Mouse (Mus musculus): ENCODE data around the gene Phlda2.

- TF ChIP-seq CTCF (IDR thresholded peaks at IDR 0.05; ENCODE audit: borderline replicate concordance, control insufficient read depth, extremely low read depth, insufficient read depth, low read length, poor library complexity) = no peak
- TF ChIP-seq POLR2A (IDR thresholded peaks at IDR 0.05; ENCODE audit: control insufficient read depth, extremely low read depth, insufficient read depth, low read length, poor library complexity) = no peak
These were observed 6.6 kb upstream of the Phlda2 start for GRCm38 (mm10) chr7:143509566-143509965.
